Mouse (Mus musculus): Measurements from ENCODE around the gene Pik3r6. TPM values are rescaled to one million over a fixed set of nuclear protein-coding genes. Genes with fewer than 3 reads are reported as not detected.
A peak's percentile ranks its signal among the peaks of the same experiment; 100 is the strongest.

Pik3r6 gene
- total RNA-seq (2021) = 1 to 10 TPM; 1.7 to 1.9 TPM
- long read RNA-seq, experiment 1, partial matches to known transcripts = 1 of 1 reads
- long read RNA-seq, experiment 1, other reads (novel, unspliced or antisense) = 0 of 1 reads
- long read RNA-seq, experiment 2 = 0 reads

DNA sequence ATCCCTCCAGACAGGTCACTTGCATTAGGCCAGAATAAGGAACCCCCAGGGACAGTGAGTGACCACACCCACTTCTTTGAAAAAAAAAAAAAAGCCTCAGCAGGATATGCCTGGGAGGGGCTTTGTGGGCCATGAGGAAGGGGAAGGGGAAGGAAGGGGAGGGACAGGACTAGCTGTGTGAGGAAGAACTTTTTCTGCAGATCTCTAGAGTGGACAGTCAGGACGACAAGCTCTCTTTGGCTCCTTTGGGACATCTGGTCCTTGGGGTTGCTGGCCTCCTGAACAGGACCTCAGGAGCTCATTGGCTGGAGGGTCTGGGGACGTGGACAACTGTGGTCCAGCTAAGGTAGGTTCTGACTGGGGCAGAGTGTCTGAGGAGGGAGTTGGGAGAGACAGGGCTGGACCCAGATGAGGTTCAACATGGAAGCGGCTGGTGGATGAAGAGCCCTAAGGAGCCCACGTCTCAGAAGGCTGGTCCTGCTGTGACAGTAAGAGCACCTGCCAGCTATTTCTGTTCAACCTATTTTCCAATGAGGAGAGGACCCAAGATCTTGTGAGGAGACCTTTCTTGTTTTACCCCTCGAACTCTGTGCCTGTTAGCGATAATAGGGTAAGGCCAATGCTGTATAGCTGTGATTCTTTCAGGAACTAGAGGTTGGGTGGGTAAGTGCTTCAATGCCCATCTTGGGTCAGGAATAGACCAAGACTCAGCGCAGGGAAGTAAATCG is at the start of gene Pik3r6:
Gene Pik3r6, plus strand, starts transcription at position 118 of the 728 bp plus-strand sequence.
- no peak for DNase-seq (ENCODE audit: low spot score in 2 of 2)
- Histone ChIP-seq H3K27ac (peak within 1 kb of the TSS; percentile 14; the same call in 1 of the 2 replicates), H3K4me3 (peak within 1 kb of the TSS; percentile 22; the same call in 1 of the 2 replicates)
- no peak for TF ChIP-seq CTCF (conservative IDR thresholded peaks at IDR 0.05)

DNA sequence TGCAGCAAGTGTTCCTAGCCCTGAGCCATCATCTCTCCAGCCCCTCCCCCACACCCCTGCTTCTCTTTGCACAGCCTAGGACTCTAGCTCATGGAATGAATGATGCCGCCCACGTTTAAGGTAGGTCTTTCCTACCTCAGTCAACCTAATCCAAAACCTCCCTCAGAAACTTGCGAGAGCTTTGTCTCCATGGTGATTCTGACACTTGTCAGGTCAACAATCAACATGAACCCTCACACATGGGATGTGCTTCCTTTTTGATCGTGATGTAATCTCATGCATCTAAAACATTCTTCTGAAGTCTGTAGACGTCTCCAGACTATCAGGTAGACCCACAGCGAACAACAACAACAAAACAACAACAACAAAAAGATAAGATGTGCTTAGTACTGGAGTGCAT is 49.5 kb upstream of the Pik3r6 start:
- Histone ChIP-seq H3K4me3 (no peak overlapping the region), H3K27ac (no peak overlapping the region)
- TF ChIP-seq CTCF (conservative IDR thresholded peaks at IDR 0.05) = no peak
- DNase-seq (ENCODE audit: low spot score in 2 of 2) = no peak

- no peak for DNase-seq (ENCODE audit: low spot score in 2 of 2)
- TF ChIP-seq CTCF (conservative IDR thresholded peaks at IDR 0.05) = no peak
- no peak overlapping the region for H3K4me3 ChIP-seq
- H3K27ac ChIP-seq = no peak overlapping the region
Measured at GRCm38 (mm10) chr11:68458086-68458485, 44.7 kb upstream of the Pik3r6 start.

GRCm38 (mm10) chr11:68459021-68459420 is 43.8 kb upstream of the Pik3r6 start:
- TF ChIP-seq CTCF (conservative IDR thresholded peaks at IDR 0.05) = no peak
- H3K27ac ChIP-seq = no peak overlapping the region
- no peak for DNase-seq (ENCODE audit: low spot score in 2 of 2)
- no peak overlapping the region for H3K4me3 ChIP-seq

DNA sequence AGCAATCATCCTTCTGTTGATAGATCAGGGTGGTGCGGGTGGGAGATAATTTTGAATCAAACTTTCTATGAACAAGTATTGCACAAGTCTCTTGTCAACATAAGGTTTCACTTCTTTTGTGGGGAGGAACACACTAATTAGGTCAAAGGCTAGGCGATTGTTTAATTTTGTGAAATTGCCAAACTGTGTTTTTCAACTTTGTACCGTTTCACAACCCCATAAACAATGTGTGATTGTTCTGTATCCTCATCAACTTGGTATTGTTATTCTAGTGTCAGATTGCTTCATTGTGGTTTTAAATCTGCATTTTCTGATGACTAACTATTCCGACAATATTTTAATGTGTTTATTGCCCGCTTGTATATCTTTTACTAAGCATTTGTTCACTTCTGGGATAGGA is 43.3 kb upstream of the Pik3r6 start:
- DNase-seq (ENCODE audit: low spot score in 2 of 2) = no peak
- H3K4me3 ChIP-seq = no peak overlapping the region
- H3K27ac ChIP-seq = no peak overlapping the region
- TF ChIP-seq CTCF (conservative IDR thresholded peaks at IDR 0.05) = no peak

GRCm38 (mm10) chr11:68462716-68463115 is 40.1 kb upstream of the Pik3r6 start:
- TF ChIP-seq CTCF (conservative IDR thresholded peaks at IDR 0.05) = no peak
- DNase-seq (ENCODE audit: low spot score in 2 of 2) = no peak
- Histone ChIP-seq H3K27ac (no peak overlapping the region), H3K4me3 (no peak overlapping the region)

DNA sequence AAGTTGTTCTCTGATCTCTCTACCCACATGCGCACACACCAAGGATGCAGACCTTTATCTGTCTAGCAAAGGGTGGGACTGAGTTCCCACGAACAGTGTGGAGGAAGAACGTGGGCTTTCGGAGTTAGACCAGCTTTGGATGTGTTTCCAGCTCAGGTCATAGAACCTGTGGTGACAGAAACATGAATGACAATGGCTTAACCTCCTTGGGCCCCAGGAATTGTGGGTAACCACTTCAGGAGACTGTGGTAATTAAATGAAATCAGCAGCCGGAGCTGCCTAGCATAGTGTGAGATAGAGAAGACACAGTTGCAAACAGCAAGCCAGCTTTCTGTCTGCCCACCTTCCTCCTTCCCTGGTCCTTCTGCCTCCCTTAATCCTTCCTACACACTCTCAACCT is 38.6 kb upstream of the Pik3r6 start:
- Histone ChIP-seq H3K27ac (no peak overlapping the region), H3K4me3 (no peak overlapping the region)
- no peak for TF ChIP-seq CTCF (conservative IDR thresholded peaks at IDR 0.05)
- DNase-seq (ENCODE audit: low spot score in 2 of 2) = no peak

GRCm38 (mm10) chr11:68465090-68465489 is 37.7 kb upstream of the Pik3r6 start:
- TF ChIP-seq CTCF (conservative IDR thresholded peaks at IDR 0.05) = no peak
- DNase-seq (ENCODE audit: low spot score in 2 of 2) = no peak
- no peak overlapping the region for H3K27ac ChIP-seq
- H3K4me3 ChIP-seq = no peak overlapping the region

GRCm38 (mm10) chr11:68467441-68467840 is 35.4 kb upstream of the Pik3r6 start:
- TF ChIP-seq CTCF (conservative IDR thresholded peaks at IDR 0.05) = no peak
- no peak overlapping the region for H3K4me3 ChIP-seq
- H3K27ac ChIP-seq = no peak overlapping the region
- DNase-seq (ENCODE audit: low spot score in 2 of 2) = no peak

DNA sequence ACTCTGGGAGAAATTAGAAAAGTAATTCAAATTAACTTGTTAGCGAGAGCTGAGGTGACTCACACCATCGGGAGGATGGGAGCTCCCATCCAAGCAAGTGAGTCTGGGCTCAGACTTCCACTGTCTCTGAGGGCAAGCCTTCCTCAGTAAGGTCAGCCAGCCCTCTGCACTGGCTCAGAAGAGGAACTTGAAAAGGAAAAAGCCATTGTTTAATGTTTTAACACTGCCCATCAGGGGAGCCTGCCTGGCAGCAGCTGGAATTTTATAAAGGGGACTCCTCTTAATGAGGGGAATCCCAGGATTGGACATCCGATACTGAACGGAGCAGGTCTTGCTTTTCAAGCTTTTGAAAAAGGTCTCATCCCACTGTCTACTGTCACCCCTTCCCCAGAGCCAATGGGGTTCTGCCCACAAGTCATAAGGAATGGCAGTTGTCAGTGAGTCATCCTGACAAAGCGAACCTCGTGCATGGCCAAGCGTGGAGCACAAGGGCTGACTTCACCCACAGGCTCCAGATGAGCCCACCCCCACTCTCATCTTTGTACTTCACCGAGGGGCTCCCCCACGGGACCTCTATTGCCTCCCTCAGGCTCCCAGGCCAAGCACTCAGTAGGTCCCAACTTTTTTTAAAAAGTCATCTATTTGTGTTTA is 34.7 kb upstream of the Pik3r6 start:
- Histone ChIP-seq H3K4me3 (no peak overlapping the region), H3K27ac (no peak overlapping the region)
- no peak for TF ChIP-seq CTCF (conservative IDR thresholded peaks at IDR 0.05)
- DNase-seq (ENCODE audit: low spot score in 2 of 2) = no peak

- no peak overlapping the region for H3K4me3 ChIP-seq
- TF ChIP-seq CTCF (conservative IDR thresholded peaks at IDR 0.05) = no peak
- no peak overlapping the region for H3K27ac ChIP-seq
- no peak for DNase-seq (ENCODE audit: low spot score in 2 of 2)
Measured at GRCm38 (mm10) chr11:68468886-68469285, 33.9 kb upstream of the Pik3r6 start.

DNA sequence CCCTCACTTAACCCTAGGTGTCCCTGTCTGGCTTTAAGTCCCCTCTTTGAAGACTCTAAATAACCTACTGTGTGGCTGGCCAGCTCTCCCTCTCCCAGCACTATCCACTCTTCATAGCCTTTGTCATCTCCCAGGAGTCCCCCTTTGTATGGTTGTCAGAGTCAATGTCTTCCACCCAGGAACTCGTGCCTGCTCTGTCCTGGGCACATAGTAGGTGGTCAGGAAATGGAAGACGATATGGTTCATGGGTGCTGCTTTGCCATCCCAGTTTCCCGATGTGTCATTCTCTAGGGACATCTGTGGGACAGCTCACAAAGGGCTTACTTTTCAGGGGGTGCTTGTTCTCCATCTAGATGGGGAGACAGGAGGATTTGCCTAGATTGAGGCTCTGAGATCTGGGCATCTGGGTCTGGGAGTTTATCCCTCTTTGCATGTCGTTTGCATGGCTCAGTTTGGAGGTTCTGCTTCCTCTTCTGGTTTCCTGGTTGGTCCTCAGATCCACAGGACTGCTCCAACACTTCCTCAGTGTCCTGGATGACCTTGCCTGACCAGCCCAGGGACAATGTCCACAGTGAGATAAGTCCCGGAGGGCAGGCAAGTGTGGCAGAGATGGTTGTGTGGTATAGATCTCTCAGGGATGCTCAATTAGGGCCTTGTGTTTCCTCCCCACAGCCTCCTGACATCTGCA is 30.5 kb upstream of the Pik3r6 start:
- TF ChIP-seq CTCF (conservative IDR thresholded peaks at IDR 0.05) = no peak
- no peak overlapping the region for H3K4me3 ChIP-seq
- no peak overlapping the region for H3K27ac ChIP-seq
- no peak for DNase-seq (ENCODE audit: low spot score in 2 of 2)

DNA sequence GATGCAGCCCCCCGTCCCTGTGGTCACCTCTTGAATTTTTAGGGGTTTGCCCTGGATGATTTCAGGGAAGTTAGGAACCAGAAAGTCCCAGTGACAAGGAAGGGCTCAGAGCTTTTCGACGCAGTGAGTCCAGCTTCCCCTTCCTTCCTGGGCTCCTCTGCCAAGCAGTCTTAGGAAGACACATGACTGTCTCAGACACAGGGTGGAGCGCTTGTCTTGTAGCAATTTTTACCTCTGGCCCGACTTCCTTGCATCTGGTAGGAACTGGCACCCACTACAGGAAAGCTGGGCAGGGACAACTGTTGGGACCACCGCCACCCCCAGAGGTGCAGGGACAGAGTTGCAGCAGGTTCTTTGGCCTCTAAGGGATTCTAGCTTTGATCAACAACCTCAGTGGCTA is 28.2 kb upstream of the Pik3r6 start:
- no peak overlapping the region for H3K27ac ChIP-seq
- no peak for TF ChIP-seq CTCF (conservative IDR thresholded peaks at IDR 0.05)
- DNase-seq (ENCODE audit: low spot score in 2 of 2) = no peak
- no peak overlapping the region for H3K4me3 ChIP-seq
